Mouse (Mus musculus) E14TG2a.4 (cell line): Measurements from ENCODE around the gene Xpnpep2.

Experiments
- CTCF ChIP-seq: conservative IDR thresholded peaks from 2 replicates; pipeline ENCODE4 v1.5.1; 2014; ENCODE audit warnings: low read length
- POU5F1 ChIP-seq: IDR thresholded peaks from 2 replicates; pipeline ENCODE4 v1.6.1; 2014; ENCODE audit warnings: low read length, borderline replicate concordance

DNA sequence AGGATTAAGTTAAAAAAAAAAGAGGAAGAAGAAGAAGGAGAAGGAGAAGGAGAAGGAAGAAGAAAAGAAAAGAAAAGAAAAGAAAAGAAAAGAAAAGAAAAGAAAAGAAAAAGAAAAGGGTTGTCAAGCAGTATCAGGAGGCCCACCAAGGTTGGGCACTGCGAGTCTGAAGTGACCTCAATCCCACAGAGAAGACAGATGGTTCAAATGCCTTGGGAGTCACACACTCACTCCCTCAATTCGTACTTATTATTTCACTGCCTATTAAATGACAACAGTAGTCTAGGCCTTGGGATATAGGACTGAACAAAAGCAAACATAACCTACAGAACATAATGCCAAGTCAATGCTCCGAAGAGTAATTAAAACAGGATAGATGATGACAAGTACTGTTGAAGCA lies 5.3 kb upstream of the Xpnpep2 start:
- TF ChIP-seq CTCF (no peak), POU5F1 (no peak)
